Mouse (Mus musculus) left cerebral cortex, postnatal 25 days (tissue): ENCODE measurements at regions not wholly inside any gene's neighbourhood (a gene's known extent, or its start where the extent isn't known, plus 50 kb on each side); places are given as distances from the start of the nearest gene placed in this dataset.
A peak's percentile ranks its signal among the peaks of the same experiment; 100 is the strongest.

ENCODE experiments used
- DNase-seq, 2 experiments: peaks; one replicate each; pipeline ENCODE4 v3.0.0; 2022; ENCODE audit warnings: low spot score in 2 of 2, mixed read lengths in 1 of 2
- intact Hi-C: fragments of 180-260 bp; cut with DNase I; formaldehyde crosslinking; loops from one replicate; pipeline ENCODE4 v1.15.1; 2025

- no peak for DNase-seq
- intact Hi-C loops = no loop called here
Measured at GRCm38 (mm10) chr12:39952854-39953253, 85.0 kb downstream of the Arl4a start.

GRCm38 (mm10) chr12:39951911-39952310 is 85.9 kb downstream of the Arl4a start:
- intact Hi-C loops = no loop called here
- DNase-seq = no peak

GRCm38 (mm10) chr12:39950270-39950801 is 87.5 kb downstream of the Arl4a start:
- intact Hi-C loops = no loop called here
- DNase-seq = peak in 1 of 2 experiments; percentile 66

GRCm38 (mm10) chr12:39942910-39943309 is 94.9 kb downstream of the Arl4a start:
- no peak for DNase-seq
- intact Hi-C loops = no loop called here

- DNase-seq = no peak
- intact Hi-C loops = no loop called here
Measured at GRCm38 (mm10) chr12:39941162-39941561, 96.7 kb downstream of the Arl4a start.

- DNase-seq = no peak
- intact Hi-C loops = no loop called here
Measured at GRCm38 (mm10) chr12:39939017-39939416, 98.8 kb downstream of the Arl4a start.

GRCm38 (mm10) chr12:39938211-39938610 is 99.6 kb downstream of the Arl4a start:
- intact Hi-C loops = no loop called here
- DNase-seq = no peak

- intact Hi-C loops = no loop called here
- DNase-seq = peak in 1 of 2 experiments; percentile 15
Measured at GRCm38 (mm10) chr12:39936331-39936730, 101.5 kb downstream of the Arl4a start.

GRCm38 (mm10) chr12:39935775-39936174 is 102.0 kb downstream of the Arl4a start:
- no peak for DNase-seq
- intact Hi-C loops = no loop called here

GRCm38 (mm10) chr12:39934877-39935276 is 102.9 kb downstream of the Arl4a start:
- no peak for DNase-seq
- intact Hi-C loops = no loop called here

GRCm38 (mm10) chr12:39931251-39931650 is 106.6 kb downstream of the Arl4a start:
- intact Hi-C loops = loop anchor here (1.0 kb wide), 1 partner anchor 12 kb away; no protein-coding TSS in a partner anchor
- DNase-seq = no peak

GRCm38 (mm10) chr12:39927902-39928301 is 109.9 kb downstream of the Arl4a start:
- DNase-seq = no peak
- intact Hi-C loops = no loop called here

- no peak for DNase-seq
- intact Hi-C loops = no loop called here
Measured at GRCm38 (mm10) chr12:39927014-39927413, 110.8 kb downstream of the Arl4a start.

GRCm38 (mm10) chr12:39921481-39921880 is 116.3 kb downstream of the Arl4a start:
- intact Hi-C loops = loop anchor here (5.0 kb wide), 1 partner anchor 96 kb away; no protein-coding TSS in a partner anchor
- DNase-seq = no peak

GRCm38 (mm10) chr12:39920466-39920913 is 117.3 kb downstream of the Arl4a start:
- intact Hi-C loops = loop anchor here (5.0 kb wide), 1 partner anchor 97 kb away; no protein-coding TSS in a partner anchor
- peak; percentile 24 to 52 for DNase-seq

GRCm38 (mm10) chr12:39919909-39920308 is 117.9 kb downstream of the Arl4a start:
- DNase-seq = no peak
- intact Hi-C loops = loop anchor here (1.0 to 5.0 kb wide), 2 partner anchors 11 to 97 kb away; no protein-coding TSS in a partner anchor

GRCm38 (mm10) chr12:39888493-39888892 is 149.3 kb downstream of the Arl4a start:
- intact Hi-C loops = no loop called here
- no peak for DNase-seq

- intact Hi-C loops = no loop called here
- DNase-seq = no peak
Measured at GRCm38 (mm10) chr12:39885366-39885765, 152.5 kb downstream of the Arl4a start.

GRCm38 (mm10) chr12:39880309-39880708 is 157.5 kb downstream of the Arl4a start:
- intact Hi-C loops = no loop called here
- peak; percentile 13 to 73 for DNase-seq

GRCm38 (mm10) chr12:39873917-39874316 is 163.9 kb downstream of the Arl4a start:
- DNase-seq = no peak
- intact Hi-C loops = no loop called here

GRCm38 (mm10) chr12:39861797-39862196 is 176.0 kb downstream of the Arl4a start:
- intact Hi-C loops = no loop called here
- DNase-seq = no peak

GRCm38 (mm10) chr12:39851610-39852009 is 186.2 kb downstream of the Arl4a start:
- DNase-seq = no peak
- intact Hi-C loops = no loop called here
